Mouse (Mus musculus): ENCODE data around the gene Agfg2. TPM values are rescaled to one million over a fixed set of nuclear protein-coding genes. Genes with fewer than 3 reads are reported as not detected.

Agfg2 gene
- polyA plus RNA-seq, 1 experiment from 2014 or later, result 30.5 TPM

DNA sequence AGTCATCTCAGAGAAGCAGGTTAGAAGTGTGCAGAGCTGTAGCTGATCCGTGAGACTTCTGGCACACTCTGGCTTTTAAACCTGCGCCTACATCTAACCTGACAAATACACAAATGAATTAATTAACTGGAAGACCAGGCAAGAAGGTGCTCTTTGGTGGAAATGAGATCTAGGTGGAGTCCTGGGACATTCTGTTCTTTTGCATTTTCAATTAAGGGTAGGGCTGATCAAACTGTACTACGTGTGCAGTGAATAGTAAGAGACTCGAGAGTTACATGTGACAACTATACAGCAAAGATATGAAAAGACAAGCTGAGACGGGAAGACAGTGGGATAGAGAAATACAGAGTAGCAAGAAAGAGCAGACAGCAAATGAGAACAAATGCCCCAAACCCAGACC, 28.9 kb upstream of the Agfg2 start:
- Histone ChIP-seq H3K9ac (ENCODE audit: low read depth, low read length) (no peak overlapping the region), H3K27me3 (ENCODE audit: control insufficient read depth, insufficient read depth, low read depth, low read length) (no peaks in the 10 kb centered on the region), H3K27ac (ENCODE audit: low read length) (no peak overlapping the region), H3K4me3 (ENCODE audit: low read depth, low read length) (no peak overlapping the region), H3K9me3 (replicated peaks; ENCODE audit: control insufficient read depth, low read length) (no peaks in the 10 kb centered on the region), H3K4me2 (ENCODE audit: low read depth, low read length) (no peak overlapping the region), H3K4me1 (ENCODE audit: control insufficient read depth, low read depth, low read length) (peaks cover 1% of the 10 kb centered on the region; the same call in 1 of the 2 replicates), H3K36me3 (ENCODE audit: control insufficient read depth, insufficient read depth) (no peaks in the 10 kb centered on the region)
- WGBS (ENCODE audit: insufficient replicate concordance), result 62% methylated on average over 5 of the region's 5 CpGs
- ATAC-seq (ENCODE audit: low read depth), result no peak

GRCm38 (mm10) chr5:137706913-137707633, 22.5 kb upstream of the Agfg2 start:
- peak; percentile 62 for ATAC-seq (ENCODE audit: low read depth)
- no peaks in the 10 kb centered on the region for H3K9me3 ChIP-seq (replicated peaks; ENCODE audit: control insufficient read depth, low read length)
- 34% methylated on average over 12 of the region's 12 CpGs for WGBS (ENCODE audit: insufficient replicate concordance)
- no peak overlapping the region for H3K4me3 ChIP-seq (ENCODE audit: low read depth, low read length)
- H3K9ac ChIP-seq (ENCODE audit: low read depth, low read length), result peak overlapping the region; percentile 35; the same call in 1 of the 2 replicates
- no peaks in the 10 kb centered on the region for H3K36me3 ChIP-seq (ENCODE audit: control insufficient read depth, insufficient read depth)
- H3K27me3 ChIP-seq (ENCODE audit: control insufficient read depth, insufficient read depth, low read depth, low read length), result no peaks in the 10 kb centered on the region
- peaks cover 23% of the 10 kb centered on the region for H3K4me1 ChIP-seq (ENCODE audit: control insufficient read depth, low read depth, low read length)
- peak overlapping the region; percentile 66; the same call in 1 of the 2 replicates for H3K27ac ChIP-seq (ENCODE audit: low read length)
- H3K4me2 ChIP-seq (ENCODE audit: low read depth, low read length), result peak overlapping the region; percentile 24; the same call in 1 of the 2 replicates

GRCm38 (mm10) chr5:137705242-137705641, 20.7 kb upstream of the Agfg2 start:
- no peaks in the 10 kb centered on the region for H3K36me3 ChIP-seq (ENCODE audit: control insufficient read depth, insufficient read depth)
- H3K9me3 ChIP-seq (replicated peaks; ENCODE audit: control insufficient read depth, low read length), result no peaks in the 10 kb centered on the region
- H3K4me1 ChIP-seq (ENCODE audit: control insufficient read depth, low read depth, low read length), result peaks cover 24% of the 10 kb centered on the region
- ATAC-seq (ENCODE audit: low read depth), result no peak
- no peak overlapping the region for H3K4me3 ChIP-seq (ENCODE audit: low read depth, low read length)
- peak overlapping the region; percentile 48 for H3K27ac ChIP-seq (ENCODE audit: low read length)
- no peaks in the 10 kb centered on the region for H3K27me3 ChIP-seq (ENCODE audit: control insufficient read depth, insufficient read depth, low read depth, low read length)
- no peak overlapping the region for H3K4me2 ChIP-seq (ENCODE audit: low read depth, low read length)
- no peak overlapping the region for H3K9ac ChIP-seq (ENCODE audit: low read depth, low read length)
- 19% methylated on average over 6 of the region's 6 CpGs for WGBS (ENCODE audit: insufficient replicate concordance)

DNA sequence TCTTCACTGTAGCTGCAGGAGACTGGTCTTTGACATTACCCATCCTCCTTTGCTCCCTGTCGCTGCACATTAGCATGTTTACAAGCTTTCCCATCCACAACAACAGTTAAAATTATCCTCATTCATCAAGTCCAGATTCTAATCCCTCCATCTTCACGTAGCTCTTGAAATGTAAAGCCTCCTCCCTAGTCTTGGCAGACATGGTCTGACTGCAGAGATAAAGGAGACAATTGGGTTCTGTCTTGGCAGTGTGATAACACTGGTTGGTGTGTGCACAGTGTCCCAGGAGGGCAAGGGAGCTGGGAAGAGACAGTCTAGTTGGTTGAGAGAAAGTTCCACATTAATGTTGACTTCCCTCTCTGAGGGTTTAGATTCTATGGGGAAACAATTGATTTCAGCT, 15.3 kb upstream of the Agfg2 start:
- H3K27ac ChIP-seq (ENCODE audit: low read length), result peak overlapping the region; percentile 41; the same call in 1 of the 2 replicates
- WGBS (ENCODE audit: insufficient replicate concordance), result 25% methylated on average over 2 of the region's 2 CpGs

GRCm38 (mm10) chr5:137699080-137699479, 14.6 kb upstream of the Agfg2 start:
- no peak overlapping the region for H3K27ac ChIP-seq (ENCODE audit: low read length)
- no peaks in the 10 kb centered on the region for H3K9me3 ChIP-seq (replicated peaks; ENCODE audit: control insufficient read depth, low read length)
- H3K4me3 ChIP-seq (ENCODE audit: low read depth, low read length), result no peak overlapping the region
- peaks cover 10% of the 10 kb centered on the region for H3K4me1 ChIP-seq (ENCODE audit: control insufficient read depth, low read depth, low read length)
- H3K4me2 ChIP-seq (ENCODE audit: low read depth, low read length), result no peak overlapping the region
- no peak overlapping the region for H3K9ac ChIP-seq (ENCODE audit: low read depth, low read length)
- no peaks in the 10 kb centered on the region for H3K27me3 ChIP-seq (ENCODE audit: control insufficient read depth, insufficient read depth, low read depth, low read length)
- ATAC-seq (ENCODE audit: low read depth), result no peak
- H3K36me3 ChIP-seq (ENCODE audit: control insufficient read depth, insufficient read depth), result no peaks in the 10 kb centered on the region
- WGBS (ENCODE audit: insufficient replicate concordance), result 67% methylated on average over 3 of the region's 3 CpGs

More for the DNA sequence above, 15.3 kb upstream of the Agfg2 start:
- Histone ChIP-seq H3K4me1 (ENCODE audit: control insufficient read depth, low read depth, low read length) (peaks cover 10% of the 10 kb centered on the region), H3K9me3 (replicated peaks; ENCODE audit: control insufficient read depth, low read length) (no peaks in the 10 kb centered on the region), H3K4me3 (ENCODE audit: low read depth, low read length) (no peak overlapping the region), H3K4me2 (ENCODE audit: low read depth, low read length) (no peak overlapping the region), H3K9ac (ENCODE audit: low read depth, low read length) (no peak overlapping the region), H3K36me3 (ENCODE audit: control insufficient read depth, insufficient read depth) (no peaks in the 10 kb centered on the region), H3K27me3 (ENCODE audit: control insufficient read depth, insufficient read depth, low read depth, low read length) (no peaks in the 10 kb centered on the region)
- peak; percentile 89 for ATAC-seq (ENCODE audit: low read depth)

DNA sequence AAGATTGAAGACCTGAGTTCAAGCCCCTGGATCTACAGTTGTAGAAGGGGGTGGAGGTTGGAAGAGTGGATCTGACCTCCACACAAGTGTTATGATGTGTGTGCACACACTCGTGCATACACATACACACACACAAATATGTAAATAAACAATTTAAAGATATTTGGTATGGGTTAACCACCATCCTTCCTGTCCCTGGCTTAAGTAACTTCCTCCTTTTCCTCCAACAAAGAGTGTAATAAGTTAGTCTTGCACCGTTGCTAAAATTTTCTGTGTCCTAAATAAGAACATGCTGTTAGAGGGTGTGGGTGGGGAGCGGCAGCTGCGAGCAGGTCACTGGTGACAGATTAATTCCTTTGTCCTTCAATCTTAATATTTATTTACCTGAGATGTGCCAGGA, 11.4 kb upstream of the Agfg2 start:
- Histone ChIP-seq H3K27ac (ENCODE audit: low read length) (no peak overlapping the region), H3K36me3 (ENCODE audit: control insufficient read depth, insufficient read depth) (no peaks in the 10 kb centered on the region), H3K4me2 (ENCODE audit: low read depth, low read length) (no peak overlapping the region), H3K27me3 (ENCODE audit: control insufficient read depth, insufficient read depth, low read depth, low read length) (no peaks in the 10 kb centered on the region), H3K9ac (ENCODE audit: low read depth, low read length) (no peak overlapping the region), H3K4me1 (ENCODE audit: control insufficient read depth, low read depth, low read length) (peaks cover 10% of the 10 kb centered on the region), H3K9me3 (replicated peaks; ENCODE audit: control insufficient read depth, low read length) (no peaks in the 10 kb centered on the region), H3K4me3 (ENCODE audit: low read depth, low read length) (no peak overlapping the region)
- 31% methylated on average over 4 of the region's 4 CpGs for WGBS (ENCODE audit: insufficient replicate concordance)
- ATAC-seq (ENCODE audit: low read depth), result no peak

DNA sequence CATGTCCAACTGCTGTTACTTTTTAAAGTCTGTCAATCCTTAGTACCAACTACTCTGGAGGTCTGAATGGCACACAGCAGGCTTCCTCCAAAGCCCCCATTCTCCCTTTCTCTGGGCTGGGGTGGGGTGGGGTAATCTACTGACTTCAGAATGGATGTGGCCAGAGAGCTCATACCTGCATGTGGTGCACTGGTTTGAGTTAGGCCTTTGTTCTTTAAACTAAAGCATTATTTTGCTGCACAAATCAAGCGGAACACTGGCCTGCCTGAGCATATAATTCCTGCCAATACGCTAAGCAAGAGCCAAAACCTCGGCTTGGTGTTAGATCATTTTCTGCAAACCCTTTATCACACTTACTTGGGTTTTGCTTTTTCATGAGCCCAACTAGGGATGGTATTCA, 10.3 kb upstream of the Agfg2 start:
- Histone ChIP-seq H3K9ac (ENCODE audit: low read depth, low read length) (no peak overlapping the region), H3K4me2 (ENCODE audit: low read depth, low read length) (no peak overlapping the region), H3K9me3 (replicated peaks; ENCODE audit: control insufficient read depth, low read length) (no peaks in the 10 kb centered on the region), H3K27ac (ENCODE audit: low read length) (no peak overlapping the region), H3K4me1 (ENCODE audit: control insufficient read depth, low read depth, low read length) (peaks cover 5% of the 10 kb centered on the region), H3K36me3 (ENCODE audit: control insufficient read depth, insufficient read depth) (no peaks in the 10 kb centered on the region), H3K27me3 (ENCODE audit: control insufficient read depth, insufficient read depth, low read depth, low read length) (no peaks in the 10 kb centered on the region), H3K4me3 (ENCODE audit: low read depth, low read length) (no peak overlapping the region)
- no peak for ATAC-seq (ENCODE audit: low read depth)
- WGBS (ENCODE audit: insufficient replicate concordance), result 73% methylated on average over 3 of the region's 3 CpGs

- Histone ChIP-seq H3K4me1 (ENCODE audit: control insufficient read depth, low read depth, low read length) (peaks cover 13% of the 10 kb centered on the region), H3K9ac (ENCODE audit: low read depth, low read length) (no peak overlapping the region), H3K27ac (ENCODE audit: low read length) (no peak overlapping the region), H3K36me3 (ENCODE audit: control insufficient read depth, insufficient read depth) (no peaks in the 10 kb centered on the region), H3K27me3 (ENCODE audit: control insufficient read depth, insufficient read depth, low read depth, low read length) (no peaks in the 10 kb centered on the region), H3K9me3 (replicated peaks; ENCODE audit: control insufficient read depth, low read length) (no peaks in the 10 kb centered on the region), H3K4me3 (ENCODE audit: low read depth, low read length) (no peak overlapping the region), H3K4me2 (ENCODE audit: low read depth, low read length) (no peak overlapping the region)
- ATAC-seq (ENCODE audit: low read depth), result no peak
- 22% methylated on average over 1 of the region's 1 CpGs for WGBS (ENCODE audit: insufficient replicate concordance)
Measured at GRCm38 (mm10) chr5:137691881-137692280, 7.4 kb upstream of the Agfg2 start.

GRCm38 (mm10) chr5:137690531-137690930, 6.0 kb upstream of the Agfg2 start:
- H3K4me2 ChIP-seq (ENCODE audit: low read depth, low read length), result no peak overlapping the region
- H3K4me1 ChIP-seq (ENCODE audit: control insufficient read depth, low read depth, low read length), result peaks cover 21% of the 10 kb centered on the region
- no peaks in the 10 kb centered on the region for H3K9me3 ChIP-seq (replicated peaks; ENCODE audit: control insufficient read depth, low read length)
- no peak overlapping the region for H3K4me3 ChIP-seq (ENCODE audit: low read depth, low read length)
- H3K27ac ChIP-seq (ENCODE audit: low read length), result no peak overlapping the region
- WGBS (ENCODE audit: insufficient replicate concordance), result 66% methylated on average over 9 of the region's 9 CpGs
- no peak overlapping the region for H3K9ac ChIP-seq (ENCODE audit: low read depth, low read length)
- ATAC-seq (ENCODE audit: low read depth), result no peak
- no peaks in the 10 kb centered on the region for H3K27me3 ChIP-seq (ENCODE audit: control insufficient read depth, insufficient read depth, low read depth, low read length)
- no peaks in the 10 kb centered on the region for H3K36me3 ChIP-seq (ENCODE audit: control insufficient read depth, insufficient read depth)

Measured in liver, embryonic 16.5 days (tissue).